Mouse (Mus musculus): ENCODE measurements around the gene Ina.

Gene Ina

GRCm38 (mm10) chr19:47013340-47014158, 949 bp upstream of the Ina start:
- in situ Hi-C loops (cut with MseI, MboI) = no loop called here

DNA sequence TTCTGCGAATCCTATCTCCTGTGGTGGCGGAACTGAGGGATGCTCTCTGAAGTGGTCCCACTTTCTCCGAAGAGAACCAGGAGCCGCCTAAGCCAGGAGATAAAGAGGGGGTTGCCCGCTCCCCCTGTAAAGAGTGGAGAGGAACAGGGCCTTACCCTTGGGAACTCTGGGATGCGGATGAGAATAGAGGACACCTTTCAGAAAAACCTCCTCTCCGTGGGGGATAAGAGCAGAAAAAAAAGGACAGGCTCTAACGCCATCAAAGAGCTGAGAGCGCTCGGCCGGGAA, 395 bp upstream of the Ina start:
- in situ Hi-C loops (cut with MseI, MboI) = no loop called here

DNA sequence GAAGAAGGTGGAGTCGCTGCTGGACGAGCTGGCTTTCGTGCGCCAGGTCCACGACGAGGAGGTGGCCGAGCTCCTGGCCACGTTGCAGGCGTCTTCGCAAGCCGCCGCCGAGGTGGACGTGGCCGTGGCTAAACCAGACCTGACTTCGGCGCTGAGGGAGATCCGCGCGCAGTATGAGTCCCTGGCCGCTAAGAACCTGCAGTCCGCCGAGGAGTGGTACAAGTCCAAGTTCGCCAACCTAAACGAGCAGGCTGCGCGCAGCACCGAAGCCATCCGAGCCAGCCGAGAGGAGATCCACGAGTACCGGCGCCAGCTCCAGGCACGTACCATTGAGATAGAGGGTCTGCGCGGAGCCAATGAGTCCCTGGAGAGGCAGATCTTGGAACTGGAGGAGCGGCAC, 898 bp downstream of the Ina start:
- in situ Hi-C loops (cut with MseI, MboI) = no loop called here

DNA sequence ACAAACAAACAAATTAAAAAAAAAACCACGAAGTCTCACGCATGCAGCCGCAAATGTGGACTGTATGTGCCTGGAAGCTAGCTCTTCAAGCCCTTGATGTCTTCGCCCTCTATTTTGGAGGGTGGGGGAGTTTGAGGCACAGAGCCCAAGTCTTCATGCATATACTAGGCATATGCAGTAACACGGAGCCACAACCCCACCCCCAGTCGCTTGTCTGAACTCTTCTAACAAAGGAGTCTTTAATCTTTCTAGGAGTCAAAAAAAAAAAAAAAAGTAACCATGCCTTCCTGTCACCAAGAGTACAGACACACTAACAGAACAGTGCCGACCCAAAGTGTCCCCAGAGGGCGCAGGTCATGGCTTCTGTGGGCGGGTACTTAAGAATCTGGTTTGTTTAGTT, 1.5 kb downstream of the Ina start:
- in situ Hi-C loops (cut with MseI, MboI) = no loop called here

GRCm38 (mm10) chr19:47016487-47016886, 2.0 kb downstream of the Ina start:
- in situ Hi-C loops (cut with MseI, MboI) = no loop called here

GRCm38 (mm10) chr19:47017831-47018230, 3.3 kb downstream of the Ina start:
- in situ Hi-C loops (cut with MseI, MboI) = no loop called here

- in situ Hi-C loops (cut with MseI, MboI) = no loop called here
These were observed 3.8 kb downstream of the Ina start for GRCm38 (mm10) chr19:47018330-47018729.

DNA sequence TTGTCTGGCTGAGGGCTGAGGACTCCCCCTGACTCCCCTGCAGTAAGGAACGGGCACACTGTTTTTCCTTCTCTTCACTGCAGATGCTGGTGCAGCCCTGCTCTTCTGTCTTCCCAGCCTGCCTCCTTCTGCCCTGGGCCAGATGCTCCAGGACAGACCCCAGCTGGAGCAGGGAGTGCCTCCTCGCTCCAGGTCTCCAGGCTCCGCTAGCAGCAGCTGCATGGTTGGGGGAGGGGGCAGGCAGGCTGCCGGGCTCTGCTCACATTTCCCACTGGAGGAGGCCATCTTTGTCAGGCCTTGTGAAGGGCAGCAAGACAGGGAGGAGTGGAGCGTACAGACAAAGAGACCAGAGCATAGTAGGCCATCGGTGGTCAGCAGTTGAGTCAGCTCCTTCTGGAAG, 4.8 kb downstream of the Ina start:
- in situ Hi-C loops (cut with MseI, MboI) = no loop called here

DNA sequence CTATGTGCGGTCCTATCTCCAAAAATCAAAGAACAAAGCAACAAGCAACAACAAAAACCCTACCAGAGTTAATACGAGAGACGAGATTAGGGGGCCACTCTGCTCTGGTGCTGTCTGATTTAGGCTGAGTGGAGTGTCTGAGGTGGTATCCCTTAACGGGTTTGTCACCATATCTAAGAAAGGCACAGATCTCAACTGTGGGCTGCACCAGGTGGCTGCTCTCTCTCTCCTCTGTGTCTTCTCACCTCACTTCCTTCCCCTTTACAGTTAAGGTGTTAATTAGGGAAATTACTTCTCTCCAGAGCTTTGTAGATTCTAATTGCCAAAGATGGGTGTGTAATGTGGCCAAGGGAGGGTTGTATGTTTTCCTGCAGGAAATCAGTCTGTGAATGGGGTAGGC, 8.2 kb downstream of the Ina start:
- in situ Hi-C loops (cut with MseI, MboI) = no loop called here

- in situ Hi-C loops (cut with MseI, MboI) = no loop called here
These were observed 9.0 kb downstream of the Ina start for GRCm38 (mm10) chr19:47023546-47023945.

DNA sequence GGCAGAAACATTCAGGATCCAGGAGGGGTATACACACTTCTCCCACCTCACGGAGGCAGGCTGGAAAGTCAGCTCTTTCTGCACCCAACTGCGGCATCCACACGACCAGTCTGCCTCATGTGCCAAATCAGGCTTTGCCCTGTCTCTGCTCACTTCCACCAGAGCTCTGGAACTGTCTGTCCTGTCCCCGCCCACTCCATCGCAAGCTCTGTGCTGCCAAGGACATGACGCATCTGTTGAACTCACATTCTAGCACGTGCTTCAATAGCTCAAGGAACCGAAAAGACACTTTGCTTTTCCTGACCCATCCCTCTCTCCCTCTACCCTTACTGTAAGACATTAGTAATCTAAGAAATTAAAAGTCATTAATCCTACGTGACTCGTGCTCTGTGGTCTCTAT, 10.5 kb downstream of the Ina start:
- in situ Hi-C loops (cut with MseI, MboI) = no loop called here

DNA sequence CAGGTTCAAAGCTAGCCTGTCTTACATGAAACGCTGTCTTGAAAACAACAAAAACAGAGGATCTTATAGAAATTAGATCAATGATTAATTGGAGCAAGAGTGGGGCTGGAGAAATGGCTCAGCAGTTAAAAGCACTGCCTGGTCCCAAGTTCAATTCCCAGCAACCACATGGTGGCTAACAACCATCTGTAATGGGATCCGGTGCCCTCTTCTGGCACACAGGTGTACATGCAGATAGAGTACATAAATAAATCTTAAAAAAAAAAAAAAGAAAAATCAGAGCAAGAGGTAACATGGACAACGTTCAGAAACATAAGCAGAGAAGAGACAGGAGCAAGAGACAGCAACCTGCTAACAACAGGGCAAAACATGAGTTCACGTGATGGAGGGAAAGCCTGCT, 12.0 kb downstream of the Ina start:
- in situ Hi-C loops (cut with MseI, MboI) = no loop called here

DNA sequence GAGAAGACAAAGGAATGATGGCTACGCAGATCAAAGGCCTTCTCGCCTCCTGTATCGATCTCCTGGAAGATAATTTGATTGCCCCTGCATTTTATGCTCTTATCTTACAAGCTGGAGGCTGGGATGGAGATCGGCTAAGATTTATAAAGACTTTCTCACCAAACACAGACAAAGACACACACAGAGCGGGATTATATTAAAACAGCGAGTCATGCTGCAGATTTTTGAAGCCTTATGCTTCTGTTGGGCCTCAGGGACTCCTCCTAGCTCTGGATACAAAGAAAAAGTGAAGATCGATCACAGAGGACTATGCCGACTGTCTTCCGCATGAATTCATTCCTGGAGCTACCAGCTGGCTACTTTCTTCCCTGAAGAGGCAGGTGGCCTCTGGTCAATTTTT, 15.3 kb downstream of the Ina start:
- in situ Hi-C loops (cut with MseI, MboI) = no loop called here

DNA sequence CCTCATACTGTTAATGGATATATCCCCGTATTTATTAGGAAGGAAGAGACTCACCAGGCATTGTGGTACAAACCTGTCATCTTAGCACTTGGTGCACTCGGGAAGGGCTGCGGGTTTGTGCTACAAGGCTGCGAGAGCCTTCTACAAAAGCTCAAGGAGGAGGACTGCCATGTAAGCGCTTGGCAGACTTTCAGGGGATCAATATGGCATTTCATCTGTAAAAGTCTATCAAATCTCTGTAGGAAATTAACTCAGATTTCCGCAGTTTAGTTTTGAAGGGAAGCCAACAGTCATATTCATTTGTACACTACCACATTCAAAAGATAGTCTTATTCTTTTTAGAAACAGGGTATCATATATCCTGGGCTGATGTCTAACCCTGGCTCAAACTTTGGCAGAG, 17.3 kb downstream of the Ina start:
- in situ Hi-C loops (cut with MseI, MboI) = no loop called here

DNA sequence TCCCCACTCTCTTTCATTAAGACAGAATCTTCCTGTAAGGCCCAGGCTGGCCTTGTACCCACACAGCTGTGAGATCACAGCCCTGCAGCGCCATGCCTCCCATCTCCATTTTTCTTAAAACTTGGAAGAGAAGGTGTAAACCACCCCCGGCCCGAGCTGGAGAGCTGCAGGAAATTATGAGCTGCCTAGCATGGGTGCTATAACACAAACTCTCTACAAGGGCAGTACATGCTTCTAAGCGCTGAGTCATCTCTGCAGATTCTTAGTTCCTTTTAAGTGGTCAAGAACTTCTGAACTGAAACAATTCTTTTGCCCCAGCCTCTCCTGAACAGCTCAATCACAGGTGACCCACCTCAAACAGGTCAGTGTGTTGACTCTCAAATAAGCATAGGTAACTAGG, 20.4 kb downstream of the Ina start:
- in situ Hi-C loops (cut with MseI, MboI) = no loop called here

DNA sequence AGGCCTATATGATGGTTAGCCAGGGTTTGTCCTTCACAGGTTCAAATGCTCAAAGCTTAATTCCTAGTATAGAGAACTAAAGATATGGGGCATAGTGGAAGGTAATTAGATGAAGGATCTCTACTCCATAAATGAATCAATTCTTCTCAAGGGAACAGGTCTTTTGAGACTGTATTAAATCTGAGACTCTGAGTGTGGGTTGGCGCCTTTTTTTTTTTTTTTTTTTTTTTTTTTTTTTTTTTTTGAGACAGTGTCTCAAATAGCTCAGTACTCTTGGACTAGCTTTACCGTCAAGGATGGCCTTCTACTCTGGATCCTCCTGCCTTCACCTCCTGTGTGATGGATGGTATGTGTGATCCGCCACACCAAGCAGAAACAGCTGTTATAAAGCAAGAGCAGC, 22.1 kb downstream of the Ina start:
- in situ Hi-C loops (cut with MseI, MboI) = no loop called here

DNA sequence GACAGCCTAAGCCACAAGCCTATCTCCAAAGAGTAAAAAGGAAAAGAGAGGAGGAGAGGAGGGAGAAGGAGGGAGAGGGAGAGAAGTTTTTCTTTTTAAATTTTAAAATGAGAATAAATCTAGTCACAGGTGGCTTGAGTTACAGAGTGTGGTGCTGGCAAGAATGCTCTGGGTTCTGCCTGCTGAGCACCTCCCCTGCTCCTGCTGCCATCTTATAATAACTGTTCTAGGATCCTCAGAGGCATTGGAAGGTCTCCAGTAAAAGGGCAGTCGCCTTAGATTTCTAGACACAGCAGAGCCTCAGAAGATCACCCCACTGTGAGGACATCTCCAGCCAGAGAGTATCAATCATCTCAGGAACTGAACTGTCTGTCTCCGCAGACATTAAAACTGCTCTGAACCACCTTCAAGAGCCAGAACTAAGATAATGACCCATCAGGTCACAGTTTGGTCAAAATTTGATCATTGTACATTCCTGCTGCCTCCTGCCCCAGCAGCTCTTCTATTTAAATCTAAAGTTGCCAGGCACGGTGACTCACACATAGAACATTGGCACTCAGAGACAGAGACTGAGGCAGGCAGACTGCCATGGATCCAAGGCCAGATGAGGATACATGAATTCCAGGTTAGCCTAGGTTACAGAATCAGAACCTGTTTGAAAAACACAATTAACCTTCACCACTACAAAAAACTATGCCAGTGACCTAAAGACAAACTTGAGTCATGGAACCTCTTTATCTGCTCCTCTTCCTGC, 26.4 kb downstream of the Ina start:
- in situ Hi-C loops (cut with MseI, MboI) = no loop called here

- in situ Hi-C loops (cut with MseI, MboI) = no loop called here
These were observed 29.1 kb downstream of the Ina start for GRCm38 (mm10) chr19:47043608-47044007.

DNA sequence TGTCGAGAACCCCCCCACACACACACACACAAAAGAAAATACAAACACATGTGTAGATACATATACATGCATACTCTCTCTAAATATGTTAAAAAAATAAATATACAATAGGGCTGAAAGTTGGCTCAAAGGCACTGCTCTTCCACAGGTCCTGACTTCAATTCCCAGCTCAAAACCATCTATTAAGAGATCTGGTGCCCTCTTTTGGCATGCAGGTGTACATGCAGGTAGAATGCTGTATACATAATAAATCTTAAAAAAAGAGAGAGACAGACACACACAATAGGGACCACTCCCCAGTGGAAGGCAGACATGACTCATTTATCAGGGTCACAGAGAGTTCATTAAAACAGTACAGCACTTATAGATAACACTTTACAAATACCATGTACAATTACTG, 31.8 kb downstream of the Ina start:
- in situ Hi-C loops (cut with MseI, MboI) = no loop called here

DNA sequence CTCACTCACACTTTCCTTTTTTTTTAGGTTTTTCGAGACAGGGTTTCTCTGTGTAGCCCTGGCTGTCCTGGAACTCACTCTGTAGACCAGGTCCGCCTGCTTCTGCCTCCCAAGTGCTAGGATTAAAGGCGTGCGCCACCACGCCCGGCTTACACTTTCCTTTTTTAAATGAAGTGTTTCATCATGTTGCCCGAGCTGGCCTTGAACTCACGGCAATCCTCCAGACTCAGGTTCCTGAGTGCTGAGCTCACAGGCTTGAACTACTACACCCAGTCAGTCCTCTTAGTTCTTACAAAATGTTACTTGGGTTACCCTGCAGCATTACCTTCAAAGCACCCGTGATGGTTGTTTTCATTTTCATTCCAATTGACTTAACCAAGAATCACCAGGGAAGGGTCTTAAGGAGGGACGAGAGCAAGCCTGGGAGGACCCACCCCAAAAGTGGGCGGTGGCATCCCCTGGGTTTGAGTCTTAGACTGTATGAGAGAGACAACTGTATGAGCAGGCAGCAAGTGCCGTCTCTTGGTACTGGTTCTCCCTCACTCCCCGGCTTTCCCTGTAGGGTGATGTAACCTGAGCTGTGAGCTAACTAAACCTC, 32.8 kb downstream of the Ina start:
- in situ Hi-C loops (cut with MseI, MboI) = no loop called here

- in situ Hi-C loops (cut with MseI, MboI) = no loop called here
These were observed 34.6 kb downstream of the Ina start for GRCm38 (mm10) chr19:47049061-47049460.

DNA sequence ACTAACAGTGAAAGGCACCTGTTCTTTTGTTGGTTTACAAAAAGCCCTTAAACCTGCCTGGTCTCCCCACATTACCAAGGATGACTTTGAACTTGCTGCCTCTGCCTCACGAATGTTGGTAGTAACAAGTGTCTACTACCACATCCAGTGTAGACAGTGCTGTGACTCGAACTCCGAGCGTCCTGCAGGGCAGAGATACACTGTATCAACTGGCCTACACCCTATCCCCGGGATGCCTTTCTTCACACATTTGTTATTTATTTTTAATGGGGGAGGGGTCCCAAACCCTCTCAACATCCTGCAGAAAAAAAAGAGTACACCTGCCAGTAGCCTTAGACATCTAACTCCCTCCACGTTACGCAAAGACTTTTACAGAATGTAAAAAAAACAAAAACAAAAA, 35.3 kb downstream of the Ina start:
- in situ Hi-C loops (cut with MseI, MboI) = no loop called here

Measured in mouse trophoblast stem cell (cell line).